Mouse (Mus musculus) E14TG2a.4 (cell line): ENCODE measurements at regions not wholly inside any gene's neighbourhood (a gene's known extent, or its start where the extent isn't known, plus 50 kb on each side); places are given as distances from the start of the nearest gene placed in this dataset.

Source experiments
- H3K27me3 ChIP-seq: 2 replicates; pipeline ENCODE4 v1.6.1; 2014; ENCODE audit warnings: low read length, control low read depth; ENCODE audit not compliant: insufficient read depth
- H3K36me3 ChIP-seq: 2 replicates; pipeline ENCODE4 v1.6.1; 2014; ENCODE audit warnings: low read length, control low read depth; ENCODE audit not compliant: insufficient read depth
- H3K4me1 ChIP-seq: replicated peaks from 2 replicates; pipeline ENCODE4 v1.6.1; 2014; ENCODE audit warnings: low read depth, low read length, control low read depth
- H3K4me3 ChIP-seq: replicated peaks from 2 replicates; pipeline ENCODE4 v1.5.1; 2014; ENCODE audit warnings: mild to moderate bottlenecking, low read length
- H3K9me3 ChIP-seq: 2 replicates; pipeline ENCODE4 v1.6.1; 2014; ENCODE audit warnings: low read length, control low read depth
- CTCF ChIP-seq: conservative IDR thresholded peaks from 2 replicates; pipeline ENCODE4 v1.5.1; 2014; ENCODE audit warnings: low read length
- NANOG ChIP-seq: IDR thresholded peaks from 2 replicates; pipeline ENCODE4 v1.6.1; 2014; ENCODE audit warnings: borderline replicate concordance, low read length, mixed read lengths
- POU5F1 ChIP-seq: IDR thresholded peaks from 2 replicates; pipeline ENCODE4 v1.6.1; 2014; ENCODE audit warnings: low read length, borderline replicate concordance

- Histone ChIP-seq H3K36me3 (no peaks in the 10 kb centered on the region), H3K27me3 (no peaks in the 10 kb centered on the region), H3K4me3 (no peak overlapping the region), H3K4me1 (no peaks in the 10 kb centered on the region), H3K9me3 (no peaks in the 10 kb centered on the region)
- TF ChIP-seq POU5F1 (no peak), NANOG (no peak), CTCF (no peak)
Measured at GRCm38 (mm10) chr1:73309556-73309955, 293.8 kb upstream of the Tnp1 start.

GRCm38 (mm10) chr1:73308420-73308819 is 292.7 kb upstream of the Tnp1 start:
- Histone ChIP-seq H3K27me3 (no peaks in the 10 kb centered on the region), H3K4me3 (no peak overlapping the region), H3K9me3 (no peaks in the 10 kb centered on the region), H3K36me3 (no peaks in the 10 kb centered on the region), H3K4me1 (no peaks in the 10 kb centered on the region)
- TF ChIP-seq CTCF (no peak), POU5F1 (no peak), NANOG (no peak)

GRCm38 (mm10) chr1:73307194-73307593 is 291.5 kb upstream of the Tnp1 start:
- no peaks in the 10 kb centered on the region for H3K36me3 ChIP-seq
- H3K9me3 ChIP-seq: no peaks in the 10 kb centered on the region
- no peak for TF ChIP-seq NANOG
- TF ChIP-seq CTCF: no peak
- no peak for TF ChIP-seq POU5F1
- no peaks in the 10 kb centered on the region for H3K4me1 ChIP-seq
- H3K27me3 ChIP-seq: no peaks in the 10 kb centered on the region
- H3K4me3 ChIP-seq: no peak overlapping the region

- no peak overlapping the region for H3K4me3 ChIP-seq
- no peaks in the 10 kb centered on the region for H3K4me1 ChIP-seq
- no peaks in the 10 kb centered on the region for H3K9me3 ChIP-seq
- no peaks in the 10 kb centered on the region for H3K27me3 ChIP-seq
- TF ChIP-seq NANOG: no peak
- no peak for TF ChIP-seq CTCF
- TF ChIP-seq POU5F1: no peak
- H3K36me3 ChIP-seq: no peaks in the 10 kb centered on the region
Measured at GRCm38 (mm10) chr1:73299978-73300688, 284.4 kb upstream of the Tnp1 start.

- no peaks in the 10 kb centered on the region for H3K36me3 ChIP-seq
- peaks cover 33% of the 10 kb centered on the region for H3K9me3 ChIP-seq
- H3K4me3 ChIP-seq: no peak overlapping the region
- TF ChIP-seq NANOG: no peak
- no peak for TF ChIP-seq CTCF
- no peaks in the 10 kb centered on the region for H3K27me3 ChIP-seq
- no peaks in the 10 kb centered on the region for H3K4me1 ChIP-seq
Measured at GRCm38 (mm10) chr1:73285342-73285741, 269.6 kb upstream of the Tnp1 start.

GRCm38 (mm10) chr1:73274480-73274879 is 258.8 kb upstream of the Tnp1 start:
- H3K4me1 ChIP-seq: no peaks in the 10 kb centered on the region
- H3K36me3 ChIP-seq: no peaks in the 10 kb centered on the region
- H3K27me3 ChIP-seq: no peaks in the 10 kb centered on the region
- H3K9me3 ChIP-seq: no peaks in the 10 kb centered on the region
- no peak overlapping the region for H3K4me3 ChIP-seq
- TF ChIP-seq CTCF (peak; percentile 18; the same call in 1 of the 2 replicates), NANOG (no peak)

- no peaks in the 10 kb centered on the region for H3K9me3 ChIP-seq
- no peaks in the 10 kb centered on the region for H3K27me3 ChIP-seq
- H3K4me3 ChIP-seq: no peak overlapping the region
- H3K4me1 ChIP-seq: no peaks in the 10 kb centered on the region
- TF ChIP-seq CTCF: no peak
- TF ChIP-seq POU5F1: no peak
- TF ChIP-seq NANOG: no peak
- no peaks in the 10 kb centered on the region for H3K36me3 ChIP-seq
Measured at GRCm38 (mm10) chr1:73270787-73271391, 255.2 kb upstream of the Tnp1 start.

GRCm38 (mm10) chr1:73269051-73269755 is 253.5 kb upstream of the Tnp1 start:
- H3K4me1 ChIP-seq: no peaks in the 10 kb centered on the region
- TF ChIP-seq NANOG (no peak), POU5F1 (no peak), CTCF (no peak)
- H3K36me3 ChIP-seq: no peaks in the 10 kb centered on the region
- H3K9me3 ChIP-seq: no peaks in the 10 kb centered on the region
- H3K27me3 ChIP-seq: no peaks in the 10 kb centered on the region
- no peak overlapping the region for H3K4me3 ChIP-seq
